Mouse (Mus musculus): ENCODE data around the gene Lrmda. TPM values are rescaled to one million over a fixed set of nuclear protein-coding genes. Genes with fewer than 3 reads are reported as not detected.

Gene Lrmda
- total and polyA plus RNA-seq, 3 experiments, result 5.1 to 5.9 TPM; not detected in 1

GRCm38 (mm10) chr14:22700236-22700635 lies 680.7 kb downstream of the Lrmda start:
- TF ChIP-seq EP300 (IDR thresholded peaks at IDR 0.05; ENCODE audit: low read depth in 1 of 2, low read length in 2 of 2) (no peak), MAFK (IDR thresholded peaks at IDR 0.05; ENCODE audit: borderline replicate concordance, low read depth, low read length) (no peak), MAX (IDR thresholded peaks at IDR 0.05; ENCODE audit: low read length) (no peak), JUND (IDR thresholded peaks at IDR 0.05; ENCODE audit: low read depth, low read length) (no peak), ZC3H11A (IDR thresholded peaks at IDR 0.05; ENCODE audit: low read depth, low read length) (no peak), ZNF384 (IDR thresholded peaks at IDR 0.05; ENCODE audit: low read depth, low read length) (no peak), GATA1 (IDR thresholded peaks at IDR 0.05; ENCODE audit: low read depth, low read length) (no peak), MYC (IDR thresholded peaks at IDR 0.05; ENCODE audit: low read depth, low read length) (no peak), USF2 (IDR thresholded peaks at IDR 0.05; ENCODE audit: borderline replicate concordance in 1 of 2, insufficient read depth in 1 of 2, low read depth in 1 of 2, low read length in 2 of 2) (no peak), RAD21 (IDR thresholded peaks at IDR 0.05; ENCODE audit: low read depth, low read length) (no peak), TCF12 (IDR thresholded peaks at IDR 0.05; ENCODE audit: low read depth, low read length) (no peak), TBP (IDR thresholded peaks at IDR 0.05; ENCODE audit: low read depth, low read length) (no peak), CHD1 (IDR thresholded peaks at IDR 0.05; ENCODE audit: low read depth, low read length) (no peak), GABPA (IDR thresholded peaks at IDR 0.05; ENCODE audit: low read depth, low read length) (no peak), CHD2 (IDR thresholded peaks at IDR 0.05; ENCODE audit: low read length) (no peak), NRF1 (IDR thresholded peaks at IDR 0.05; ENCODE audit: insufficient read depth, low read depth, low read length, poor library complexity, severe bottlenecking) (no peak), RCOR1 (IDR thresholded peaks at IDR 0.05; ENCODE audit: low read depth, low read length) (no peak), NELFE (IDR thresholded peaks at IDR 0.05; ENCODE audit: low read depth, low read length) (no peak)
- no peaks in the 10 kb centered on the region for H3K27me3 ChIP-seq (ENCODE audit: control insufficient read depth in 1 of 2, insufficient read depth in 2 of 2, low read length in 2 of 2)
- H3K9me3 ChIP-seq (replicated peaks; ENCODE audit: insufficient read depth, low read length), result no peaks in the 10 kb centered on the region
- H3K36me3 ChIP-seq (ENCODE audit: control insufficient read depth in 1 of 2, insufficient read depth in 2 of 2, low read length in 2 of 2), result no peaks in the 10 kb centered on the region; a peak in 2 of 4 replicates
- no peak overlapping the region for H3K9ac ChIP-seq (ENCODE audit: control insufficient read depth, low read depth, low read length, poor library complexity, severe bottlenecking)
- no peak overlapping the region for H3K4me3 ChIP-seq (ENCODE audit: control insufficient read depth in 1 of 2, insufficient read depth in 1 of 2, low read depth in 2 of 2, low read length in 2 of 2)
- no peak for DNase-seq (ENCODE audit: low read depth, low spot score)
- H3K27ac ChIP-seq (ENCODE audit: control insufficient read depth, low read depth, low read length), result no peak overlapping the region
- no peaks in the 10 kb centered on the region for H3K79me2 ChIP-seq (ENCODE audit: control insufficient read depth, insufficient read depth, low read length, poor library complexity)
- H3K4me1 ChIP-seq (ENCODE audit: control insufficient read depth in 1 of 2, insufficient read depth in 2 of 2, low read length in 2 of 2), result peaks cover 0 to 5% of the 10 kb centered on the region in 2 experiments; a peak in 2 of 4 replicates

- peaks cover 0 to 4% of the 10 kb centered on the region in 2 experiments; a peak in 1 of 4 replicates for H3K4me1 ChIP-seq (ENCODE audit: control insufficient read depth in 1 of 2, insufficient read depth in 2 of 2, low read length in 2 of 2)
- no peaks in the 10 kb centered on the region for H3K79me2 ChIP-seq (ENCODE audit: control insufficient read depth, insufficient read depth, low read length, poor library complexity)
- DNase-seq (ENCODE audit: low read depth, low spot score), result no peak
- no peaks in the 10 kb centered on the region for H3K27me3 ChIP-seq (ENCODE audit: control insufficient read depth in 1 of 2, insufficient read depth in 2 of 2, low read length in 2 of 2)
- H3K27ac ChIP-seq (ENCODE audit: control insufficient read depth, low read depth, low read length), result no peak overlapping the region
- no peaks in the 10 kb centered on the region; a peak in 2 of 4 replicates for H3K36me3 ChIP-seq (ENCODE audit: control insufficient read depth in 1 of 2, insufficient read depth in 2 of 2, low read length in 2 of 2)
- H3K9ac ChIP-seq (ENCODE audit: control insufficient read depth, low read depth, low read length, poor library complexity, severe bottlenecking), result no peak overlapping the region
- no peaks in the 10 kb centered on the region for H3K9me3 ChIP-seq (replicated peaks; ENCODE audit: insufficient read depth, low read length)
- TF ChIP-seq JUND (IDR thresholded peaks at IDR 0.05; ENCODE audit: low read depth, low read length) (no peak), RCOR1 (IDR thresholded peaks at IDR 0.05; ENCODE audit: low read depth, low read length) (no peak), CHD2 (IDR thresholded peaks at IDR 0.05; ENCODE audit: low read length) (no peak), MAFK (IDR thresholded peaks at IDR 0.05; ENCODE audit: borderline replicate concordance, low read depth, low read length) (no peak), MAX (IDR thresholded peaks at IDR 0.05; ENCODE audit: low read length) (no peak), CHD1 (IDR thresholded peaks at IDR 0.05; ENCODE audit: low read depth, low read length) (no peak), NELFE (IDR thresholded peaks at IDR 0.05; ENCODE audit: low read depth, low read length) (no peak), MEF2A (IDR thresholded peaks at IDR 0.05; ENCODE audit: extremely low read depth, insufficient replicate concordance, low read depth, low read length, poor library complexity, severe bottlenecking) (no peak), KAT2A (conservative IDR thresholded peaks at IDR 0.05; ENCODE audit: low read depth, low read length) (no peak), ZNF384 (IDR thresholded peaks at IDR 0.05; ENCODE audit: low read depth, low read length) (no peak), UBTF (IDR thresholded peaks at IDR 0.05; ENCODE audit: borderline replicate concordance, insufficient read depth, low read depth, low read length) (no peak), E2F4 (IDR thresholded peaks at IDR 0.05; ENCODE audit: borderline replicate concordance, low read depth, low read length) (no peak), GABPA (IDR thresholded peaks at IDR 0.05; ENCODE audit: low read depth, low read length) (no peak), MYC (IDR thresholded peaks at IDR 0.05; ENCODE audit: low read depth, low read length) (no peak), RAD21 (IDR thresholded peaks at IDR 0.05; ENCODE audit: low read depth, low read length) (no peak), POLR2AphosphoS5 (IDR thresholded peaks at IDR 0.05; ENCODE audit: borderline replicate concordance, low read depth, low read length) (no peak), GATA1 (IDR thresholded peaks at IDR 0.05; ENCODE audit: low read depth, low read length) (no peak), TCF12 (IDR thresholded peaks at IDR 0.05; ENCODE audit: low read depth, low read length) (no peak)
- H3K4me3 ChIP-seq (ENCODE audit: control insufficient read depth in 1 of 2, insufficient read depth in 1 of 2, low read depth in 2 of 2, low read length in 2 of 2), result no peak overlapping the region
Observed at GRCm38 (mm10) chr14:22700690-22701089, 681.2 kb downstream of the Lrmda start.
